Mouse (Mus musculus): ENCODE measurements at regions not wholly inside any gene's neighbourhood (a gene's known extent, or its start where the extent isn't known, plus 50 kb on each side); places are given as distances from the start of the nearest gene placed in this dataset.

GRCm38 (mm10) chr8:28298896-28299793, 851.7 kb downstream of the Poteg start:
- TF ChIP-seq POLR2A (IDR thresholded peaks at IDR 0.05; ENCODE audit: extremely low read depth, insufficient read depth, low read length) (no peak), CTCF (IDR thresholded peaks at IDR 0.05; ENCODE audit: extremely low read depth, insufficient read depth, low read length) (no peak)

All from cortical plate, adult 2 months (tissue).